Mouse (Mus musculus): ENCODE data around the gene Ccdc126.

Gene Ccdc126

DNA sequence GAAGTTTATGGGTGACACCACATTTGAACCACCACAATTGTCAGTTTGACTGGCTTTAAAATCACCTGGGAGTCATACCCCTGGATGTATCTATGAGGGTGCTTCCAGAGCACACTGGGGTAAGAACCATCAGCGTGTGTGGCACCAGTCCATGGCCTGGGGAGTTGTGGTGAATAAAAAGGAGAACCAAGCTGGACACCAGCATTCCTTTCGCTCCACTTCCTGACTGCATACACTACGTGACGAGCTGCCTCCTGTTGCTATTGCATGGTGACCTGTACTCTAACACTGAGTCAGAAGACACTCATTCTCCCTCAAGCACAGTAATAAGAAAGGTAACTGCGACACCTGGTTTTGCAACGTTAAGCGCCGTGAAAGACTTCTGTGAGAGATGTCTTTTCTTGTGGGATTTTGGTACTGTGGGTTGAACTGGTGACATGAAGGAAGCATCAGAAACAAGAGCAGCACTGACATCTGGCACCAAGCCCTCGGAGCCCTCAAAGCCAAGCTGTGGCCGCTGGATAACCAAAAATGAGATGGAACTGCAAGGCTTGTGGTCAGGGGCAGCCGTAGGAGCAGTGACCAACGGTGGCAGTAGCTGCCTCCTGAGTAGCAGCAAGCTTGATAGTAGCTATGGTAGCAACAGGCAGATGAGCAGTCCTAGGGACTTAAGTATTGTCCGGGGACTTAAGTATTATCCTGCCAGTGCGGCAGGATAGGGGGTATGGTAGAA lies 24.8 kb downstream of the Ccdc126 start:
- DNase-seq (ENCODE audit: low spot score), result no peak

DNA sequence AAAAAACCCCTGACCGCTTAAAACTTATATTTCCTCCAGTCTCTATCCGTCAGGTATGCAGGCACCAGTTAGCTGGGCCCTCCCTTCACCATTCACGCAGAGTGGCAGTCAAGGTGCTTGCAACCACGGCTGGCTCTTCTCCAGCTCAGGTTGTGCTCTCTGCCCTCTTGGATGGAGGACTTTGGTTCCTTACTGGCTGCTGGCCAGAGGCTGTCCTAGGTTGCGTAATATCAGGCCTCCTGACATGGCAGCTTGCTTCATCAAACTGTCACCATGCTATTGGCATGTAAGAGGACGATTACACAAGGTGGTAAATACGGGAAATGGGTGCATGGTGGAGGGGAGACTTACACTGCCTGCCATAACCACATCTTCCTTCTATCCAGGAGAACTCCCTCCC lies 30.8 kb downstream of the Ccdc126 start:
- DNase-seq (ENCODE audit: low spot score), result no peak

DNA sequence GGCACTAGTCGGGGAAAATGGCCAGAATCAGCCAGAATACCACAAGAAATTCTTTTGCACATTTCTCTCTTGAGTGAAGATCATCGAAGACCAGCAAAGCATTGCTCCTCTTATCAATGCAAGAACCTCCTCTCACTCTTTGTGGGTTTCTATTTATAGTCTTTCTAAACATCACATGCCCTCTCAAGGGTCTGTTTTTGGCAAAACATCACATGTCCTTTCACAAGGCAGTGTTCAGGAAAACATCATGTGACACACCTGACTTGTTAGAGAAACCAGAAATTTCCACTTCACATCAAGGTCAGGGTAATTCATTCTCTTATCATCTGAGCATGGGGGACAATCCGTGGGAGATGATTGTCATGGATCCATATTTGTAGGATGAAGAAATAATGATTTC lies 35.5 kb downstream of the Ccdc126 start:
- no peak for DNase-seq (ENCODE audit: low spot score)

DNA sequence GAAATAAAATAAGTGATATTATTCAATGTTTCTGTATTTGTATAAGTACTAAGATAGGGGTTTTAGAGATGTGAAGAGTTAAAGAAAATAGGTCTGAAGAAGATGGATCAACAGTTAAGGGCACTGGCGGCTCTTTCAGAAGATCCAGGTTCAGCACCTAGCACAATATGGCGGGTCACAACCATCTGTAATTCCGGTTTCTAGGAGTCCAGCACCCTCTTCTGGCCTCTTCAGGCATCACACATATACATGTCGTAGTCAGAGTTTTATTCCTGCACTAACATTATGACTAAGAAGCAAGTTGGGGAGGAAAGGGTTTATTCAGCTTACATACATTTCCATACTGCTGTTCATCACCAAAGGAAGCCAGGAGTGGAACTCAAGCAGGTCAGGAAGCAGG lies 36.1 kb downstream of the Ccdc126 start:
- no peak for DNase-seq (ENCODE audit: low spot score)

DNA sequence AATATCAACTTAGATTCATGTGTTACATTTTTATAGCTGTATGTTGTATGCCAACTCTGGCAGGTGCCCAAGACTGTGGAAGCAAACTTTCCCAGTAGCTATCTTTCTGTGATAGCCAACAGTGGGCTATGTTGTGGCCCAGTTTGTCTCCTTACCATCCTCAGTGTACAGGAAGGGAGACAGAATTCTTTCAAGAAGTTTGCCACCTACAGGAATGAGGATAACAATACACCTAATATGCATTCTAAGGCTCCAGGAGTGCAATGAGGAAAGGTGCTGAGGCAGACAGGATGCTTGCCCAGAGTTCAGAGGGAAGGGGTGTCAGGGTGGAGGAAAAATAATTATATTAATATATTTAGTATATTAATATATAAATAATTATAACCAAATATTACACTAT lies 41.3 kb downstream of the Ccdc126 start:
- no peak for DNase-seq (ENCODE audit: low spot score)

DNA sequence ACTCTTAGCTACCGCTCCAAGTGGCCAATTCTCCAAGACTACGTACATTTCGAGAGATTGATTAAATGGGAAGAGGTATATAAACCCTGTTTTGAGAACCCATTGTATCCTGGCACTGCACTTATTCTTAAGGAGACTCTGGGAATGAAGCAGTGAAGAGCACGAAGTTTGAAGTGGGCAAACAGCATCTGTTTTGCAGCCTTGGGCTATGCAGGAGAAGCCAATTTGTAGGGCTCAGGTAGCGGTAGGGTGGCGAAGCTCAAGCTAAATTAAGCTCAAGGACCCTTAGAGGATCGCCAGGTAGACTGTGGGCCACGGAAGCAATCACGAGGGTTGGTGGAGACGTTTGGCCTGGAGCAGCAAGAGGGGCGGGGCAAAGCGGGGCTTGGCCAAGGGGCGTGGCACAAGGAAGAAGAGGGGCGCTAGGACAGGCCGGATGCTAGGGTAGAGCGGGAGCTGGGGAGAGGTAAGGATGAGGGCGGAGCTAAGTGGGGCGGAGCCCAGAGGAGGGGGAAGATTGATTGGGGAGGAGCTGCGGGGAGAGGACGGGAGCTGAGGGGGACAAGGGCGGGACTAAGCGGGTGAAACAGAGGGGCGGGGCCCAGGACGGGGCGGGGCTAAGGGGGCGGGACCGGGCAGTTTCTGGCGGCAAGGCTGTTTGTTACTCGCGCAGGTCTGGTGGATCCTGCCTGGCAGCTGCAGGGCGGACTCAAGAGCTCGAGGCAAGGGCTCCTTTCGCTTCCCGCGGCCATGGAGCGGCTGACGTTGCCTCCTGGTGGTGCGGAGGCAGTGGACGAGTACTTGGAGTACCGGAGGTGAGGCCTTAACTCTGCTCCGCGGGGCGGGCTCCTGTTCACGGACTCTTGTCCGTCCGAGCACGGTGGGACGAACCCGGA lies 48.3 kb downstream of the Ccdc126 start, which contains the start of gene Fam221a:
TSS of gene Fam221a (plus strand) at position 581 of the 896 bp plus-strand sequence.
- DNase-seq (ENCODE audit: low spot score), result peak; percentile 92

DNA sequence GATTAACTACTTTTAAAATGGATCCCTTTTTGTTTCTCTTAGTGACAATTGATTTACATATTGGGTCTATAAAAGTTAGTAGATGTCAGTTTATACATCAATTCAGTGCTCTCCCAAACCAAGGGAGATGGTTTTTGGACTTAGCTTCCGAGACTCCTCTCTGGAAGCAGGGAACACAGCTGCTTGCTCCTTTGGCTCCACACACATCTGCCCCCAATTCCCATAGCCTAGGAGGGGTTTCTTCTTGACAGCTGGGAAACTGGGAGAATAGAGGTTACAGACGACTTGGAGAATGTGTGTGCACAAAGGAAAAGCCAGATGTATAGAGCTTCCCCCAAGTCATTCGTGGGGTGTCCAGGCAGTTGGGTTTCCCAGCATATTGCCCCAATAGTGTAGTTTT lies 49.1 kb downstream of the Ccdc126 start:
- no peak for DNase-seq (ENCODE audit: low spot score)

DNA sequence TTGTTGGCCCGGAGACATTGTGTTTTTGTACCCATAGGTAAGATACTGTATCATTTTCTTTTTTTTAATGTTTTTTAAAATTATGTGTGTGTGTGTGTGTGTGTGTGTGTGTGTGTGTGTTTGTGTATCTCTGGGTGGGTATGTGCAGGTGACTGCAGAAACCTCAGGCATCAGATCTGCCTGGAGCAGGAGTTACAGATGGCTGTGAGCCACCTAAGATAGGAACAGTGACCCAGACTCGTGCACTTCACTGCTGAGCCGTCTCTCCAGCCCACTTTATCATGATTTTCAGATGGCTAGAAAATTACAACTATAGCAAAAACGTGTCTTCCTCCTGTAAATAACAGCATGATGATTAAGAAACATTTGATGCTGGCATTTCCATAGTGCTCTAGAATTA lies 53.6 kb downstream of the Ccdc126 start:
- DNase-seq (ENCODE audit: low spot score), result no peak

DNA sequence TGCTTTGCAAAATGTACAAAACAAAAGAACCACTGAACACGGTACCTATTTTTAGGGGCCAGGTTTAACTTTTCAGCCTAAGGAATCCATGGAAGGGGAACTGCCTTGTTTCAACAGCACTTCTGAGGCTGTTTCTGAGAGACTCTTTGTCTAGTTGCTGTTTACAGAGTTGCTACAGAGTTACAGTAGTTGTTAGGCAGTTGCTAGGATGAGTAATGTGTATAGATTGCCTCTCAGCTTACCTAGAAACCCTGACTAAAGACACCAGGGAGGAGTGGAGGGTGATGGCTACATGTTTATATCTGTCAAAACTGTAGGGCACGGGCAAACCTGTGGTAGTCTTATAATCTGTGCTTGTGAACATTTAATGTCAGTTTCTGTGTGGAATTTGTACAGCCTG lies 54.9 kb downstream of the Ccdc126 start:
- DNase-seq (ENCODE audit: low spot score), result no peak

DNA sequence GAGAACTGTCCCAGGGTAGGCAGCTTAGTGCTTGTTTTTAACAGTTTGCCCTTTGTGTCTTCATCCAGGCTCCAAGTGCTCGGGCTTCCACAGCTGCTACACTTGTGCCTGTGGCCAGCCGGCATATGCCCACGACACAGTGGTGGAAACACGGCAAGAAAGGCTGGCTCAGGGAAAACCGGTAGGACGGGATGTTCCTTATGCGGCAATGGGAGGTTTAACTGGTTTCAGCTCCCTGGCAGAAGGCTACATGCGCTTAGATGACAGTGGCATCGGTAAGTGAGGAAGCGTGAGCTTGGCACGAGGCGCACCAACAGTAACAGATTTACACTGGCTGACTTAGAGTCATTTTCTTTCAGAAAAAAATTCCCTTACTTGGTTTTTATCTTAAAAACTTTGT lies 59.3 kb downstream of the Ccdc126 start:
- DNase-seq (ENCODE audit: low spot score), result no peak

All from testis, postnatal 14 days (tissue).